Mouse (Mus musculus) midbrain, embryonic 11.5 days (tissue): ENCODE measurements around the gene Fbh1. TPM values are rescaled to one million over a fixed set of nuclear protein-coding genes. Genes with fewer than 3 reads are reported as not detected.

ENCODE experiments used
- ATAC-seq: fragments of 200-750 bp; cut with Nextera tagmentation; 2 replicates; pipeline ENCODE4 v1.8.0; 2017; ENCODE audit warnings: moderate TSS enrichment, moderate library complexity; ENCODE audit not compliant: low FRiP score
- DNase-seq: peaks from one replicate; pipeline ENCODE4 v3.0.0; 2015; ENCODE audit warnings: low spot score; ENCODE audit errors: missing footprints
- H3K27ac ChIP-seq: fragments of 300-500 bp; sonication (generic); 2 replicates; pipeline ENCODE4 v1.5.1; 2014; ENCODE audit warnings: low read depth, low read length
- H3K27me3 ChIP-seq: fragments of 300-500 bp; sonication (generic); 2 replicates; pipeline ENCODE4 v1.6.1; 2014; ENCODE audit warnings: mild to moderate bottlenecking, low read length, moderate library complexity, mixed read lengths; ENCODE audit not compliant: control insufficient read depth, insufficient read depth
- H3K36me3 ChIP-seq: fragments of 300-500 bp; sonication (generic); 2 replicates; pipeline ENCODE4 v1.6.1; 2014; ENCODE audit warnings: mild to moderate bottlenecking, low read length, moderate library complexity, mixed read lengths; ENCODE audit not compliant: control insufficient read depth, insufficient read depth
- H3K4me1 ChIP-seq: fragments of 300-500 bp; sonication (generic); 2 replicates; pipeline ENCODE4 v1.6.1; 2014; ENCODE audit warnings: low read length; ENCODE audit not compliant: control insufficient read depth, insufficient read depth
- H3K4me2 ChIP-seq: fragments of 300-500 bp; sonication (generic); 2 replicates; pipeline ENCODE4 v1.6.1; 2014; ENCODE audit warnings: mild to moderate bottlenecking, moderate library complexity
- H3K4me3 ChIP-seq: fragments of 300-500 bp; sonication (generic); 2 replicates; pipeline ENCODE4 v1.5.1; 2014; ENCODE audit warnings: low read depth, low read length
- H3K9ac ChIP-seq: fragments of 300-500 bp; sonication (generic); 2 replicates; pipeline ENCODE4 v1.6.1; 2014; ENCODE audit warnings: low read length
- H3K9me3 ChIP-seq: fragments of 300-500 bp; sonication (generic); 2 replicates; pipeline ENCODE4 v1.6.1; 2016; ENCODE audit warnings: low read length; ENCODE audit not compliant: control insufficient read depth
- WGBS: fragments of 180-500 bp; shearing (Covaris S2); extraction: QIAGEN DNeasy Blood & Tissue Kit; methylation state at CpG from one replicate; pipeline ENCODE4 v1.1.7; 2014; 5-methylcytosine and 5-hydroxymethylcytosine counted together
- polyA plus RNA-seq: library from polyadenylated mRNA; unstranded; fragments of >200 nt; fragmentation: Nextera tagmentation; extraction: Ambion mirVana; gene quantifications from 2 replicates; pipeline ENCODE4 v1.2.1, GENCODE M21; 2014

Fbh1 gene
- polyA plus RNA-seq, 1 experiment from 2014 or later, result 134 TPM

- Histone ChIP-seq H3K9ac (no peak overlapping the region), H3K4me1 (peaks cover 12% of the 10 kb centered on the region)
- WGBS, result 92% methylated on average over 10 of the region's 10 CpGs
Observed at GRCm38 (mm10) chr2:11774426-11774825, 3.0 kb downstream of the Fbh1 start.

GRCm38 (mm10) chr2:11772401-11772800 is 5.0 kb downstream of the Fbh1 start:
- Histone ChIP-seq H3K9me3 (no peaks in the 10 kb centered on the region), H3K4me1 (peaks cover 7% of the 10 kb centered on the region), H3K4me3 (no peak overlapping the region), H3K36me3 (peaks cover 6% of the 10 kb centered on the region; the same call in 1 of the 2 replicates), H3K27me3 (no peaks in the 10 kb centered on the region), H3K4me2 (no peak overlapping the region), H3K27ac (no peak overlapping the region), H3K9ac (no peak overlapping the region)
- no peak for ATAC-seq
- WGBS, result 81% methylated on average over 4 of the region's 4 CpGs
- DNase-seq, result no peak

More at GRCm38 (mm10) chr2:11774426-11774825, 3.0 kb downstream of the Fbh1 start:
- no peak for ATAC-seq
- Histone ChIP-seq H3K27ac (no peak overlapping the region), H3K4me3 (no peak overlapping the region), H3K4me2 (no peak overlapping the region), H3K9me3 (no peaks in the 10 kb centered on the region), H3K27me3 (no peaks in the 10 kb centered on the region), H3K36me3 (peaks cover 1% of the 10 kb centered on the region; the same call in 1 of the 2 replicates)
- no peak for DNase-seq

- Histone ChIP-seq H3K9me3 (no peaks in the 10 kb centered on the region), H3K4me2 (no peak overlapping the region), H3K27ac (no peak overlapping the region), H3K4me3 (no peak overlapping the region), H3K4me1 (peaks cover 6% of the 10 kb centered on the region), H3K36me3 (peaks cover 10% of the 10 kb centered on the region), H3K9ac (no peak overlapping the region), H3K27me3 (no peaks in the 10 kb centered on the region)
- ATAC-seq (no peak), DNase-seq (no peak)
- 90% methylated on average over 4 of the region's 4 CpGs for WGBS
Observed at GRCm38 (mm10) chr2:11771701-11772100, 5.7 kb downstream of the Fbh1 start.

GRCm38 (mm10) chr2:11767161-11767545 is 10.2 kb downstream of the Fbh1 start:
- H3K9me3 ChIP-seq, result no peaks in the 10 kb centered on the region
- DNase-seq, result no peak
- H3K36me3 ChIP-seq, result peaks cover 25% of the 10 kb centered on the region
- no peak overlapping the region for H3K4me3 ChIP-seq
- H3K27ac ChIP-seq, result no peak overlapping the region
- 78% methylated on average over 10 of the region's 10 CpGs for WGBS
- H3K27me3 ChIP-seq, result no peaks in the 10 kb centered on the region
- no peak for ATAC-seq
- H3K4me2 ChIP-seq, result no peak overlapping the region
- no peak overlapping the region for H3K9ac ChIP-seq
- H3K4me1 ChIP-seq, result no peaks in the 10 kb centered on the region

GRCm38 (mm10) chr2:11766485-11767160 is 10.8 kb downstream of the Fbh1 start:
- Histone ChIP-seq H3K36me3 (peaks cover 29% of the 10 kb centered on the region), H3K4me1 (no peaks in the 10 kb centered on the region), H3K4me2 (no peak overlapping the region), H3K27me3 (no peaks in the 10 kb centered on the region), H3K4me3 (no peak overlapping the region), H3K27ac (no peak overlapping the region), H3K9ac (no peak overlapping the region), H3K9me3 (no peaks in the 10 kb centered on the region)
- ATAC-seq (no peak), DNase-seq (no peak)
- 80% methylated on average over 5 of the region's 5 CpGs for WGBS

GRCm38 (mm10) chr2:11765694-11766093 is 11.7 kb downstream of the Fbh1 start:
- H3K4me1 ChIP-seq, result no peaks in the 10 kb centered on the region
- H3K9ac ChIP-seq, result no peak overlapping the region
- H3K9me3 ChIP-seq, result no peaks in the 10 kb centered on the region
- no peak overlapping the region for H3K4me2 ChIP-seq
- H3K27ac ChIP-seq, result no peak overlapping the region
- DNase-seq, result no peak
- no peak for ATAC-seq
- 91% methylated on average over 4 of the region's 4 CpGs for WGBS
- H3K4me3 ChIP-seq, result no peak overlapping the region
- no peaks in the 10 kb centered on the region for H3K27me3 ChIP-seq
- peaks cover 29% of the 10 kb centered on the region for H3K36me3 ChIP-seq

- Histone ChIP-seq H3K27ac (no peak overlapping the region), H3K4me3 (no peak overlapping the region), H3K27me3 (no peaks in the 10 kb centered on the region), H3K4me2 (no peak overlapping the region), H3K4me1 (no peaks in the 10 kb centered on the region), H3K9me3 (no peaks in the 10 kb centered on the region), H3K9ac (no peak overlapping the region), H3K36me3 (peaks cover 37% of the 10 kb centered on the region)
- WGBS, result 86% methylated on average over 4 of the region's 4 CpGs
- no peak for ATAC-seq
- DNase-seq, result no peak
Observed at GRCm38 (mm10) chr2:11762541-11762940, 14.8 kb downstream of the Fbh1 start.

- Histone ChIP-seq H3K9ac (no peak overlapping the region), H3K9me3 (no peaks in the 10 kb centered on the region), H3K36me3 (peaks cover 29% of the 10 kb centered on the region), H3K27ac (no peak overlapping the region), H3K27me3 (no peaks in the 10 kb centered on the region), H3K4me1 (no peaks in the 10 kb centered on the region), H3K4me3 (no peak overlapping the region), H3K4me2 (no peak overlapping the region)
- ATAC-seq (no peak), DNase-seq (no peak)
- WGBS, result 97% methylated on average over 4 of the region's 4 CpGs
Observed at GRCm38 (mm10) chr2:11739516-11740051, 37.8 kb downstream of the Fbh1 start.

GRCm38 (mm10) chr2:11738794-11739193 is 38.6 kb downstream of the Fbh1 start:
- Histone ChIP-seq H3K27ac (no peak overlapping the region), H3K9ac (no peak overlapping the region), H3K36me3 (peaks cover 29% of the 10 kb centered on the region), H3K4me2 (no peak overlapping the region), H3K9me3 (no peaks in the 10 kb centered on the region), H3K27me3 (no peaks in the 10 kb centered on the region), H3K4me1 (no peaks in the 10 kb centered on the region), H3K4me3 (no peak overlapping the region)
- peak; percentile 61 for ATAC-seq
- WGBS, result 91% methylated on average over 3 of the region's 3 CpGs
- no peak for DNase-seq
